Mouse (Mus musculus): ENCODE results near the gene Chst14. TPM values are rescaled to one million over a fixed set of nuclear protein-coding genes. Genes with fewer than 3 reads are reported as not detected.

Gene Chst14
- polyA plus RNA-seq, 1 experiment from 2014 or later, result 9.5 TPM

GRCm38 (mm10) chr2:118949699-118950098 is 23.4 kb downstream of the Chst14 start:
- peak overlapping the region; percentile 41 for H3K4me2 ChIP-seq

GRCm38 (mm10) chr2:118956497-118956896 is 30.2 kb downstream of the Chst14 start:
- no peak for ATAC-seq
- no peak overlapping the region for H3K9ac ChIP-seq
- WGBS (ENCODE audit: insufficient replicate concordance), result 75% methylated on average over 5 of the region's 5 CpGs

More at GRCm38 (mm10) chr2:118949699-118950098, 23.4 kb downstream of the Chst14 start:
- peak; percentile 76 for ATAC-seq
- Histone ChIP-seq H3K27me3 (replicated peaks) (peaks cover 9% of the 10 kb centered on the region), H3K36me3 (no peaks in the 10 kb centered on the region), H3K4me3 (no peak overlapping the region), H3K9me3 (replicated peaks) (no peaks in the 10 kb centered on the region), H3K9ac (peak overlapping the region; percentile 32; the same call in 1 of the 2 replicates), H3K4me1 (peaks cover 28% of the 10 kb centered on the region), H3K27ac (no peak overlapping the region)
- WGBS (ENCODE audit: insufficient replicate concordance), result 20% methylated on average over 3 of the region's 3 CpGs

GRCm38 (mm10) chr2:118959644-118960043 is 33.3 kb downstream of the Chst14 start:
- Histone ChIP-seq H3K9me3 (replicated peaks) (no peaks in the 10 kb centered on the region), H3K36me3 (no peaks in the 10 kb centered on the region), H3K4me3 (no peak overlapping the region), H3K9ac (no peak overlapping the region), H3K27me3 (replicated peaks) (no peaks in the 10 kb centered on the region), H3K4me2 (no peak overlapping the region), H3K27ac (peak overlapping the region; percentile 23; the same call in 1 of the 2 replicates), H3K4me1 (peaks cover 51% of the 10 kb centered on the region)
- ATAC-seq, result no peak
- 18% methylated on average over 2 of the region's 2 CpGs for WGBS (ENCODE audit: insufficient replicate concordance)

More at GRCm38 (mm10) chr2:118956497-118956896, 30.2 kb downstream of the Chst14 start:
- Histone ChIP-seq H3K4me2 (no peak overlapping the region), H3K9me3 (replicated peaks) (no peaks in the 10 kb centered on the region), H3K27ac (no peak overlapping the region), H3K27me3 (replicated peaks) (no peaks in the 10 kb centered on the region), H3K4me3 (no peak overlapping the region), H3K36me3 (no peaks in the 10 kb centered on the region), H3K4me1 (peaks cover 23% of the 10 kb centered on the region)

GRCm38 (mm10) chr2:118960413-118960812 is 34.1 kb downstream of the Chst14 start:
- peak overlapping the region; percentile 61; the same call in 1 of the 2 replicates for H3K27ac ChIP-seq
- peak; percentile 59 for ATAC-seq
- H3K36me3 ChIP-seq, result no peaks in the 10 kb centered on the region
- H3K4me3 ChIP-seq, result no peak overlapping the region
- no peak overlapping the region for H3K4me2 ChIP-seq
- H3K9me3 ChIP-seq (replicated peaks), result no peaks in the 10 kb centered on the region
- peaks cover 51% of the 10 kb centered on the region for H3K4me1 ChIP-seq
- 53% methylated on average over 2 of the region's 2 CpGs for WGBS (ENCODE audit: insufficient replicate concordance)
- H3K27me3 ChIP-seq (replicated peaks), result no peaks in the 10 kb centered on the region
- H3K9ac ChIP-seq, result no peak overlapping the region

- H3K36me3 ChIP-seq, result no peaks in the 10 kb centered on the region
- H3K4me3 ChIP-seq, result no peak overlapping the region
- peaks cover 51% of the 10 kb centered on the region for H3K4me1 ChIP-seq
- H3K27ac ChIP-seq, result no peak overlapping the region
- no peak overlapping the region for H3K9ac ChIP-seq
- H3K4me2 ChIP-seq, result no peak overlapping the region
- no peak for ATAC-seq
- no peaks in the 10 kb centered on the region for H3K27me3 ChIP-seq (replicated peaks)
- no peaks in the 10 kb centered on the region for H3K9me3 ChIP-seq (replicated peaks)
- WGBS (ENCODE audit: insufficient replicate concordance), result 44% methylated on average over 2 of the region's 2 CpGs
Measured at GRCm38 (mm10) chr2:118961546-118961945, 35.2 kb downstream of the Chst14 start.

- H3K4me2 ChIP-seq, result peak overlapping the region; percentile 50
- H3K9ac ChIP-seq, result peak overlapping the region; percentile 59
- 33% methylated on average over 9 of the region's 9 CpGs for WGBS (ENCODE audit: insufficient replicate concordance)
- no peaks in the 10 kb centered on the region for H3K27me3 ChIP-seq (replicated peaks)
- peak overlapping the region; percentile 4; the same call in 1 of the 2 replicates for H3K4me3 ChIP-seq
- no peaks in the 10 kb centered on the region for H3K9me3 ChIP-seq (replicated peaks)
- H3K36me3 ChIP-seq, result no peaks in the 10 kb centered on the region
- peaks cover 56% of the 10 kb centered on the region for H3K4me1 ChIP-seq
- ATAC-seq, result peak; percentile 75
- H3K27ac ChIP-seq, result peak overlapping the region; percentile 88
Measured at GRCm38 (mm10) chr2:118963007-118963675, 36.8 kb downstream of the Chst14 start.

- Histone ChIP-seq H3K9me3 (replicated peaks) (no peaks in the 10 kb centered on the region), H3K27ac (peak overlapping the region; percentile 88), H3K4me3 (peak overlapping the region; percentile 4; the same call in 1 of the 2 replicates), H3K27me3 (replicated peaks) (no peaks in the 10 kb centered on the region), H3K36me3 (no peaks in the 10 kb centered on the region), H3K4me2 (peak overlapping the region; percentile 50), H3K9ac (peak overlapping the region; percentile 59), H3K4me1 (peaks cover 56% of the 10 kb centered on the region)
- ATAC-seq, result peak; percentile 85
- 33% methylated on average over 7 of the region's 7 CpGs for WGBS (ENCODE audit: insufficient replicate concordance)
Measured at GRCm38 (mm10) chr2:118963676-118964012, 37.3 kb downstream of the Chst14 start.

- H3K4me2 ChIP-seq, result peak overlapping the region; percentile 11; the same call in 1 of the 2 replicates
- no peak overlapping the region for H3K27ac ChIP-seq
- H3K9me3 ChIP-seq (replicated peaks), result no peaks in the 10 kb centered on the region
- 62% methylated on average over 11 of the region's 11 CpGs for WGBS (ENCODE audit: insufficient replicate concordance)
- no peak overlapping the region for H3K9ac ChIP-seq
- H3K4me3 ChIP-seq, result no peak overlapping the region
- H3K36me3 ChIP-seq, result no peaks in the 10 kb centered on the region
- H3K27me3 ChIP-seq (replicated peaks), result peaks cover 11% of the 10 kb centered on the region
- peaks cover 41% of the 10 kb centered on the region for H3K4me1 ChIP-seq
- peak; percentile 55; the same call in 1 of the 2 replicates for ATAC-seq
Measured at GRCm38 (mm10) chr2:118969585-118970147, 43.4 kb downstream of the Chst14 start.

- peak overlapping the region; percentile 85 for H3K4me2 ChIP-seq
- no peak for ATAC-seq
Measured at GRCm38 (mm10) chr2:118972048-118972447, 45.8 kb downstream of the Chst14 start.

GRCm38 (mm10) chr2:118972687-118973376 is 46.5 kb downstream of the Chst14 start:
- WGBS (ENCODE audit: insufficient replicate concordance), result 1% methylated on average over 33 of the region's 33 CpGs
- ATAC-seq, result peak; percentile 65
- Histone ChIP-seq H3K27ac (peak overlapping the region; percentile 10; the same call in 1 of the 2 replicates), H3K9me3 (replicated peaks) (no peaks in the 10 kb centered on the region), H3K4me3 (peak overlapping the region; percentile 56), H3K4me2 (peak overlapping the region; percentile 85), H3K27me3 (replicated peaks) (peaks cover 43% of the 10 kb centered on the region), H3K36me3 (no peaks in the 10 kb centered on the region), H3K9ac (peak overlapping the region; percentile 73), H3K4me1 (peaks cover 56% of the 10 kb centered on the region)

More at GRCm38 (mm10) chr2:118972048-118972447, 45.8 kb downstream of the Chst14 start:
- no peak overlapping the region for H3K27ac ChIP-seq
- peaks cover 35% of the 10 kb centered on the region for H3K27me3 ChIP-seq (replicated peaks)
- peak overlapping the region; percentile 73; the same call in 1 of the 2 replicates for H3K9ac ChIP-seq
- no peaks in the 10 kb centered on the region for H3K9me3 ChIP-seq (replicated peaks)
- no peaks in the 10 kb centered on the region for H3K36me3 ChIP-seq
- peaks cover 60% of the 10 kb centered on the region for H3K4me1 ChIP-seq
- H3K4me3 ChIP-seq, result peak overlapping the region; percentile 56; the same call in 1 of the 2 replicates
- 64% methylated on average over 5 of the region's 5 CpGs for WGBS (ENCODE audit: insufficient replicate concordance)

- Histone ChIP-seq H3K27me3 (replicated peaks) (peaks cover 68% of the 10 kb centered on the region), H3K4me3 (peak overlapping the region; percentile 61), H3K4me2 (peak overlapping the region; percentile 85), H3K9me3 (replicated peaks) (no peaks in the 10 kb centered on the region), H3K9ac (peak overlapping the region; percentile 65), H3K27ac (no peak overlapping the region), H3K36me3 (no peaks in the 10 kb centered on the region), H3K4me1 (peaks cover 37% of the 10 kb centered on the region)
- no peak for ATAC-seq
- 6% methylated on average over 15 of the region's 15 CpGs for WGBS (ENCODE audit: insufficient replicate concordance)
Measured at GRCm38 (mm10) chr2:118975855-118976254, 49.6 kb downstream of the Chst14 start.

Measured in liver, embryonic 12.5 days (tissue).